Mouse (Mus musculus): ENCODE measurements around the gene Ppp1r9a. TPM values are rescaled to one million over a fixed set of nuclear protein-coding genes. Genes with fewer than 3 reads are reported as not detected.
A peak's percentile ranks its signal among the peaks of the same experiment; 100 is the strongest.

Ppp1r9a gene
- polyA plus RNA-seq, 1 experiment from 2014 or later, result 18.7 TPM

DNA sequence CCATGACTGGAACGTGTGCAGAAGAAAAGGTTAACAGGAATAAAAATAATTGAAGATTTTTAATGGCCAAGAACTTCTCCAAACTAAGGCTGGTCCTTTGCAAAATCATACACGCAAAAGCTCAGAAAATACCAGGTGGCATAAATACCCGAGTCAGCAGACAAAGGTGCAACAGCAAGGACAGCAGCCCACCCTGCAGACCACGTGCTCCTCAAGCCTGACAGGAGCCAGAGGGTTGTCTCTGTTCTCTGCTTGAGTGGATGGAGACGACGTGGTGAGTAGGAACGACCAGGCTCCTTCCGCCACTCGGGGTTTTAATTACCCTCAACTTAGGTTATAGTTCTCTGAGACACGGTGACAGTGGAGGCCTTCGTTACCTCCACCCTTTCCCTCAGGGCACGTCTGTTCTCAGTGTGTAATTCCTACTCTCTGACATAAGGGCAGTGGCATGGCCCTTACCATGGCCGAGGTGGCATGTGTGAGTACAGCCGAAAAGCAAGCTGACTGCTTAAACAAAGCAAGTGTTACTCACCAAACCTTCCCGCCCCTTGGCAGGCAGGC is 91.0 kb downstream of the Ppp1r9a start:
- Histone ChIP-seq H3K27me3 (ENCODE audit: poor library complexity, severe bottlenecking) (no peaks in the 10 kb centered on the region), H3K9me3 (no peaks in the 10 kb centered on the region), H3K27ac (peak overlapping the region; percentile 77), H3K36me3 (replicated peaks) (no peaks in the 10 kb centered on the region), H3K4me1 (peaks cover 31% of the 10 kb centered on the region), H3K4me3 (peak overlapping the region; percentile 14; the same call in 1 of the 2 replicates)
- DNase-seq (ENCODE audit: extremely low spot score, low spot score), result no peak
- WGBS, result 50% methylated on average over 15 of the region's 15 CpGs

GRCm38 (mm10) chr6:4994161-4994919 is 91.6 kb downstream of the Ppp1r9a start:
- Histone ChIP-seq H3K27ac (peak overlapping the region; percentile 77), H3K9me3 (no peaks in the 10 kb centered on the region), H3K27me3 (ENCODE audit: poor library complexity, severe bottlenecking) (no peaks in the 10 kb centered on the region), H3K36me3 (replicated peaks) (no peaks in the 10 kb centered on the region), H3K4me1 (peaks cover 33% of the 10 kb centered on the region), H3K4me3 (peak overlapping the region; percentile 14)
- peak; percentile 43 for DNase-seq (ENCODE audit: extremely low spot score, low spot score)
- WGBS, result 42% methylated on average over 14 of the region's 14 CpGs

- Histone ChIP-seq H3K9me3 (no peaks in the 10 kb centered on the region), H3K36me3 (replicated peaks) (no peaks in the 10 kb centered on the region), H3K27me3 (ENCODE audit: poor library complexity, severe bottlenecking) (no peaks in the 10 kb centered on the region), H3K27ac (no peak overlapping the region), H3K4me3 (no peak overlapping the region), H3K4me1 (peaks cover 52% of the 10 kb centered on the region)
- DNase-seq (ENCODE audit: extremely low spot score, low spot score), result no peak
- WGBS, result 95% methylated on average over 6 of the region's 6 CpGs
These were observed 94.9 kb downstream of the Ppp1r9a start for GRCm38 (mm10) chr6:4997599-4997998.

DNA sequence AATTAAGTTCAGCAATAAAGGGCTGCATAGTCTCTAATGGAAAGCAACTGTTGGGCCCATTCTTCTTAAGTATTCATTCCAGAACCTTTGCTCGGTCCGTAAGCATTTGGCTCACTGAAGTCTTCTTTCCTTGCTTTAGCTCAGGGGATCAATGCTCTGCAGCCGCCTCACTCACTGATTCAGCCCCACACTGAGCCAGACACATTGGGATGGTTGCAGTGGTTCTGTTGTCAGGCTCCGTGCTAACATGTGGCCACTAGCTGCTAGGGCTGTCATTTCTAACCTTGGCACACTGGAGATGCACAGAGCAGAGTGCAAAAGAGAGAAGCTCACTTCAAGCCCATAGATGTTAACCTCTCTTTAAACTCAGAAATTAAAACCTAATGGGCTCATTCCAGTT is 96.2 kb downstream of the Ppp1r9a start:
- Histone ChIP-seq H3K9me3 (no peaks in the 10 kb centered on the region), H3K27ac (peak overlapping the region; percentile 65; the same call in 1 of the 2 replicates), H3K27me3 (ENCODE audit: poor library complexity, severe bottlenecking) (no peaks in the 10 kb centered on the region), H3K4me1 (peaks cover 45% of the 10 kb centered on the region), H3K4me3 (no peak overlapping the region), H3K36me3 (replicated peaks) (no peaks in the 10 kb centered on the region)
- 39% methylated on average over 4 of the region's 4 CpGs for WGBS
- DNase-seq (ENCODE audit: extremely low spot score, low spot score), result no peak

DNA sequence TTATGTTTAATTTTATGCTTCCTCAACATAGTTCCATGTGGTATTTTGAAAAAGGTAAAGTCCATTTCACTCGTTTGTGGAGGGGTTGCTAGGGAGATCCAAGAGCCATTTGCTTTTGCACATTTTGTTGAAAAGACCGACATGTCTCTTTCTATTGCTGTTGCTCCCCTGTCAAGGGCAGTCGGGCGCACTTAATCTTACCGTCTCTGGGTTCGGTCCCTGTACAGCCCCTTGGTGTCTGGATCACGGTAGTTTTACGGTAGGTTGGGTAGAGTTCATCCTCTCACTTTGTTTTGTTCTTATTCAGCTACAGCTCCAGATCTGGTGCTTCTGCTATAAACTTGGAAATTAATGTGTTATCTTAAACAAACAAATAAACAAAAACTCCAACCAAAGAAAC is 98.1 kb downstream of the Ppp1r9a start:
- Histone ChIP-seq H3K36me3 (replicated peaks) (no peaks in the 10 kb centered on the region), H3K27me3 (ENCODE audit: poor library complexity, severe bottlenecking) (no peaks in the 10 kb centered on the region), H3K9me3 (no peaks in the 10 kb centered on the region), H3K4me3 (no peak overlapping the region), H3K4me1 (peaks cover 38% of the 10 kb centered on the region), H3K27ac (no peak overlapping the region)
- 64% methylated on average over 8 of the region's 8 CpGs for WGBS
- DNase-seq (ENCODE audit: extremely low spot score, low spot score), result no peak

GRCm38 (mm10) chr6:5005491-5006275 is 103.0 kb downstream of the Ppp1r9a start:
- Histone ChIP-seq H3K27ac (0 out of 2 replicates have a peak overlapping the region, but pooled peaks have one; percentile 51), H3K36me3 (replicated peaks) (no peaks in the 10 kb centered on the region), H3K4me1 (peaks cover 49% of the 10 kb centered on the region), H3K9me3 (no peaks in the 10 kb centered on the region), H3K4me3 (no peak overlapping the region), H3K27me3 (ENCODE audit: poor library complexity, severe bottlenecking) (no peaks in the 10 kb centered on the region)
- DNase-seq (ENCODE audit: extremely low spot score, low spot score), result no peak
- 71% methylated on average over 22 of the region's 22 CpGs for WGBS

GRCm38 (mm10) chr6:5006283-5006946 is 103.7 kb downstream of the Ppp1r9a start:
- no peak for DNase-seq (ENCODE audit: extremely low spot score, low spot score)
- H3K4me3 ChIP-seq, result no peak overlapping the region
- peaks cover 49% of the 10 kb centered on the region for H3K4me1 ChIP-seq
- H3K27me3 ChIP-seq (ENCODE audit: poor library complexity, severe bottlenecking), result no peaks in the 10 kb centered on the region
- 0 out of 2 replicates have a peak overlapping the region, but pooled peaks have one; percentile 35 for H3K27ac ChIP-seq
- no peaks in the 10 kb centered on the region for H3K36me3 ChIP-seq (replicated peaks)
- 90% methylated on average over 6 of the region's 6 CpGs for WGBS
- no peaks in the 10 kb centered on the region for H3K9me3 ChIP-seq

- DNase-seq (ENCODE audit: extremely low spot score, low spot score), result no peak
- H3K9me3 ChIP-seq, result no peaks in the 10 kb centered on the region
- H3K36me3 ChIP-seq (replicated peaks), result no peaks in the 10 kb centered on the region
- peaks cover 66% of the 10 kb centered on the region for H3K4me1 ChIP-seq
- no peak overlapping the region for H3K4me3 ChIP-seq
- peak overlapping the region; percentile 48; the same call in 1 of the 2 replicates for H3K27ac ChIP-seq
- WGBS, result 58% methylated on average over 2 of the region's 2 CpGs
- no peaks in the 10 kb centered on the region for H3K27me3 ChIP-seq (ENCODE audit: poor library complexity, severe bottlenecking)
These were observed 105.4 kb downstream of the Ppp1r9a start for GRCm38 (mm10) chr6:5008166-5008565.

GRCm38 (mm10) chr6:5008603-5009002 is 105.9 kb downstream of the Ppp1r9a start:
- no peaks in the 10 kb centered on the region for H3K9me3 ChIP-seq
- H3K27me3 ChIP-seq (ENCODE audit: poor library complexity, severe bottlenecking), result no peaks in the 10 kb centered on the region
- H3K4me1 ChIP-seq, result peaks cover 70% of the 10 kb centered on the region
- H3K4me3 ChIP-seq, result no peak overlapping the region
- DNase-seq (ENCODE audit: extremely low spot score, low spot score), result no peak
- 81% methylated on average over 15 of the region's 15 CpGs for WGBS
- peak overlapping the region; percentile 48 for H3K27ac ChIP-seq
- H3K36me3 ChIP-seq (replicated peaks), result no peaks in the 10 kb centered on the region

- H3K27me3 ChIP-seq (ENCODE audit: poor library complexity, severe bottlenecking), result no peaks in the 10 kb centered on the region
- H3K4me3 ChIP-seq, result peak overlapping the region; percentile 20
- H3K4me1 ChIP-seq, result peaks cover 73% of the 10 kb centered on the region
- WGBS, result 16% methylated on average over 11 of the region's 11 CpGs
- H3K27ac ChIP-seq, result peak overlapping the region; percentile 84
- H3K36me3 ChIP-seq (replicated peaks), result no peaks in the 10 kb centered on the region
- DNase-seq (ENCODE audit: extremely low spot score, low spot score), result peak; percentile 57
- H3K9me3 ChIP-seq, result no peaks in the 10 kb centered on the region
These were observed 108.1 kb downstream of the Ppp1r9a start for GRCm38 (mm10) chr6:5010553-5011416.

DNA sequence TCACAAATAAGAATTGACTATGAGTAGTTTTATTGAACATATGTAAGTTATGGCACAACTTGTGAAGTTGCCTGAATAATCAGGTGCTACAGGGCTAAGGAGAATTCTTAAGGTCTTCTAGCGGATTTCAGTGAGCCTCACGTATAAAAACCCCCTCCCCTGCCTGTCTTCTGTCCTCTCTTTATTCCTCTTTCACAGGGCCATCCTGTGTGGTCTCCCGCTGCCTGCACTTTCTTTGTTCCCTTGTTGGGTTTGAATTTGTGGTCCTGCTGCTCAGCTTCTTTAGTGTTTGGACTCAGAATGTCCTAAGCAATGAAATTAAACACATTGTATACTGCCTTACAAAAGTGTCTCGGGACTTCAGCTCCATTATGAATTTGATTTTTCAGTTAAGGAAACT is 110.1 kb downstream of the Ppp1r9a start:
- Histone ChIP-seq H3K27me3 (ENCODE audit: poor library complexity, severe bottlenecking) (no peaks in the 10 kb centered on the region), H3K4me3 (no peak overlapping the region), H3K36me3 (replicated peaks) (no peaks in the 10 kb centered on the region), H3K27ac (peak overlapping the region; percentile 84), H3K4me1 (peaks cover 60% of the 10 kb centered on the region), H3K9me3 (no peaks in the 10 kb centered on the region)
- 13% methylated on average over 4 of the region's 4 CpGs for WGBS
- DNase-seq (ENCODE audit: extremely low spot score, low spot score), result peak; percentile 41

DNA sequence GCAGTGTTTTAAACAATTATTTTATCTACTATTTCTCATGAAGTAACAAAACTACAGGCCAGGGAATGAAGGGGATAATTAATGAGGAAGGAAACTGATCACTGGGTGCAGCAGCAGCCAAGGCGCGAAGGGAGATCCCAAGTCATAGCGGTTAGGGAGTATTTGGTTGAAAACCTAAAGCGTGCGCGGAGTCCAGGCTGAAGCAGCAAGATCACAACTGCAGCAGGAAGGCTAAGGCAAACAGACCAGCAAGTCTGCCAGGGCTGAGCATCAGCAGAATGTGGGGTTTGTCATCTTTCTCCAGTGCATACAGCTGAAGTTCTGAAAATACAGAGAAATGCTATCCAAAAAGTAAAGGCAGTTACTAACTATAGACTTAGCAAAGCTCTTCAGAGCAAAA is 111.8 kb downstream of the Ppp1r9a start:
- DNase-seq (ENCODE audit: extremely low spot score, low spot score), result no peak
- Histone ChIP-seq H3K27ac (no peak overlapping the region), H3K9me3 (no peaks in the 10 kb centered on the region), H3K4me3 (no peak overlapping the region), H3K27me3 (ENCODE audit: poor library complexity, severe bottlenecking) (no peaks in the 10 kb centered on the region), H3K36me3 (replicated peaks) (no peaks in the 10 kb centered on the region), H3K4me1 (peaks cover 61% of the 10 kb centered on the region)
- 94% methylated on average over 6 of the region's 6 CpGs for WGBS
